Mouse (Mus musculus) olfactory bulb, adult 2 months (tissue): ENCODE results near the gene Mob1a.

ENCODE experiments used
- CTCF ChIP-seq: fragments of 200-500 bp; IDR thresholded peaks from 2 replicates; pipeline ENCODE4 v1.5.1; 2012; ENCODE audit warnings: low read depth, mild to moderate bottlenecking, low read length, moderate library complexity; ENCODE audit not compliant: insufficient read depth
- POLR2A ChIP-seq: fragments of 200-500 bp; IDR thresholded peaks from 2 replicates; pipeline ENCODE4 v1.6.1; 2012; ENCODE audit warnings: mild to moderate bottlenecking, low read depth, low read length, moderate library complexity; ENCODE audit not compliant: insufficient read depth

DNA sequence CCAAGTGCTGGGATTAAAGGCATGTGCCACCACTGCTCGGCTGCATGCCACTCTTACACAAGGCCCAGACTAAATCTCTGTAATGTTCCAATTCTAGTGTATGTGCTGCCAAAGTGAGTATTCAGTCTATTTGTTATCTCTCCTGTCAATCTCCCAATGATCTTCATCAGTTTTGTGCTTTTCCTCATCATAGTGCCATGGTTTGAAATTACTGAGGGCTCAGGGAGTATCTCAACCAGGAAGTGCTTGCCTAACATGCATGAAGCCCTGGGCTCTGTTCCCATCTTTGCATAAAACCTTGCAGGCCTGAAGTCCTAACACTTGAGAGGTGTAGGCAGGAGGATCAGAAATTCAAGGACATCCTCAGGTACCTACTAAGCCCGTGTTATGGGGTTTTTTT is 3.0 kb upstream of the Mob1a start:
- TF ChIP-seq POLR2A: no peak
- no peak for TF ChIP-seq CTCF
